Mouse (Mus musculus) forebrain, postnatal 0 days (tissue): ENCODE measurements around the gene Fam47e. TPM values are rescaled to one million over a fixed set of nuclear protein-coding genes. Genes with fewer than 3 reads are reported as not detected.

Source experiments
- ATAC-seq: fragments of 200-750 bp; cut with Nextera tagmentation; 2 replicates; pipeline ENCODE4 v1.8.0; 2017; ENCODE audit warnings: mild to moderate bottlenecking, moderate library complexity
- DNase-seq: peaks from one replicate; pipeline ENCODE4 v3.0.0-alpha.2; 2015
- H3K27ac ChIP-seq: fragments of 300-500 bp; sonication (generic); 2 replicates; pipeline ENCODE4 v1.5.1; 2014; ENCODE audit warnings: low read depth, mild to moderate bottlenecking, antibody characterized with exemption, low read length, moderate library complexity, mixed read lengths
- H3K27me3 ChIP-seq: fragments of 300-500 bp; sonication (generic); 2 replicates; pipeline ENCODE4 v1.6.1; 2014; ENCODE audit warnings: mild to moderate bottlenecking, low read length, mixed read lengths; ENCODE audit not compliant: insufficient read depth
- H3K36me3 ChIP-seq: fragments of 300-500 bp; sonication (generic); 2 replicates; pipeline ENCODE4 v1.6.1; 2014; ENCODE audit warnings: mild to moderate bottlenecking, moderate library complexity; ENCODE audit not compliant: insufficient read depth
- H3K4me1 ChIP-seq: fragments of 300-500 bp; sonication (generic); 2 replicates; pipeline ENCODE4 v1.6.1; 2014; ENCODE audit warnings: antibody characterized with exemption; ENCODE audit not compliant: insufficient read depth
- H3K4me2 ChIP-seq: fragments of 300-500 bp; sonication (generic); 2 replicates; pipeline ENCODE4 v1.6.1; 2014; ENCODE audit warnings: low read depth, mild to moderate bottlenecking, moderate library complexity
- H3K4me3 ChIP-seq: fragments of 300-500 bp; sonication (generic); 2 replicates; pipeline ENCODE4 v1.5.1; 2014; ENCODE audit warnings: low read depth, low read length, mixed read lengths
- H3K9ac ChIP-seq: fragments of 300-500 bp; sonication (generic); 2 replicates; pipeline ENCODE4 v1.6.1; 2014; ENCODE audit warnings: mild to moderate bottlenecking
- H3K9me3 ChIP-seq: fragments of 300-500 bp; sonication (generic); 2 replicates; pipeline ENCODE4 v1.6.1; 2016; ENCODE audit warnings: low read length
- CTCF ChIP-seq: sonication (generic); IDR thresholded peaks from 2 replicates; pipeline ENCODE4 v1.5.1; 2016; ENCODE audit warnings: antibody characterized with exemption, control low read depth, low read depth
- WGBS: fragments of 180-500 bp; shearing (Covaris S2); extraction: QIAGEN DNeasy Blood & Tissue Kit; methylation state at CpG from one replicate; pipeline ENCODE4 v1.1.7; 2014; 5-methylcytosine and 5-hydroxymethylcytosine counted together
- polyA plus RNA-seq: library from polyadenylated mRNA; unstranded; fragments of >200 nt; fragmentation: Nextera tagmentation; extraction: Ambion mirVana; gene quantifications from 2 replicates; pipeline ENCODE4 v1.2.1, GENCODE M21; 2015
- total RNA-seq: library from RNA; depleted of rRNA; stranded (reverse); fragments of >200 nt; gene quantifications from 2 replicates; pipeline ENCODE4 v1.2.3, GENCODE M21; 2014

Gene Fam47e
- total and polyA plus RNA-seq, 2 experiments from 2014 or later: 0.81 to 3.1 TPM

DNA sequence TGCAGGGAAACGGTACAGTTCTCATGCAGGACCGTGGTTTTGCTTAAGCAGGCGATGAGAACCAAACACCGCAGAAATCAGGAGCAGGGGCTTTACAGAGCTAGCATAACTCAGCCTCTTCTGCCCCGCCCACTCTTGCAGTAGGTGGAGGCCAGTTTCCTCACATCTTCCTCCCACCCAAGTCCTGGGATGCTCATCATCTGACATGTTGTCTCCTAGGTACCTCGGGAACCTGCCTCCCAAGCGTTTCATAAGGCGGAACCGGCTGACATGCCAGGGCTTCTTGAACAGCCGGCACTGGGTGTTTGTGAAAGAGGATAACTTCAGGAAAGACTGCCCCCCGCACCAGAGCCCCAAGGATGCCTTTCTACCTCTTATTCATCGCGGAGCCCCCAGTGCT is 7.1 kb downstream of the Fam47e start:
- no peak overlapping the region for H3K4me3 ChIP-seq
- H3K27me3 ChIP-seq: no peaks in the 10 kb centered on the region
- H3K4me2 ChIP-seq: no peak overlapping the region
- no peak for ATAC-seq
- TF ChIP-seq CTCF: no peak
- H3K36me3 ChIP-seq: no peaks in the 10 kb centered on the region
- H3K9me3 ChIP-seq: no peaks in the 10 kb centered on the region
- WGBS: 80% methylated on average over 13 of the region's 13 CpGs
- no peak overlapping the region for H3K9ac ChIP-seq
- no peak for DNase-seq
- H3K27ac ChIP-seq: no peak overlapping the region
- H3K4me1 ChIP-seq: no peaks in the 10 kb centered on the region

DNA sequence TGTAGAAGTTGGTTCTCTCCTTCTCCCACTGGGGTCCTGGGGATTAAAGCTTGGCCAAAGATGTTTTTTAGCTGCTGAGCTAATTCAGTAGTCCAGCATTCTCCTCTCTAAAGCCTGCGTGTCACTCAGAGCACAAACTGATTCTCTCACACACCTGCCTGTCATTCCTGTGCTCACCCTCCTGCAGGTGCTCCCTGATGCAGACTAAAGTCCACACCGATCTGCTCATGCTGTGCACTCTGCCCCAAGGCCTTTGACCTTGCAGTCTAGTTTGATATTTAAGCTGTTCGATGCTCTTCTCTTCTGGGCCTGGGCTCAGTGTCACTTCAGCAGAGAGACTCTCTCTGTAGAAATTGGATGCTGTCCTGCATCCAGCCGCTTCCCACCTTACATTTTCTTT is 16.4 kb downstream of the Fam47e start:
- Histone ChIP-seq H3K4me2 (no peak overlapping the region), H3K9me3 (no peaks in the 10 kb centered on the region), H3K9ac (no peak overlapping the region), H3K27me3 (no peaks in the 10 kb centered on the region), H3K4me1 (no peaks in the 10 kb centered on the region), H3K27ac (no peak overlapping the region), H3K36me3 (no peaks in the 10 kb centered on the region), H3K4me3 (no peak overlapping the region)
- WGBS: 87% methylated on average over 4 of the region's 4 CpGs
- TF ChIP-seq CTCF: no peak
- DNase-seq: no peak
- no peak for ATAC-seq

DNA sequence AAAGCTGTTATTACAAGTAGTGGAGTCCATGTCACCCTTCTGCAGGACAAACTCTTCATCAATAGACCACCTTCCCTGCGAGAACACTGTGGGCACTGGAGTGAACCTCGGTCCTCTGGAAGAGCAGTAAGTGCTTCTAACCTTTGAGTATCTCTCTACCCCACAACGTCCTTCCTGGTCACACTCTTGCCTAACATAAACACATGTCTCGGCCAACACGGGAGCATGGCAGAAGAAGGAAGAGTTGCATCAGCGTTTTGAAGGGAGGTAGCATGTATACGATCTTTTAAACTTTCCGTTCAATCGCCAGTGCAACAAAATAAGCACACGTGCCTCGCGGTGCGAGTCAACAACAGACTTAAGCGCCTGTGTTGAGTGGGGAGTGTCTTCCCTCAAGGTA is 24.7 kb downstream of the Fam47e start:
- 90% methylated on average over 14 of the region's 14 CpGs for WGBS
- Histone ChIP-seq H3K27me3 (no peaks in the 10 kb centered on the region), H3K9me3 (no peaks in the 10 kb centered on the region), H3K4me2 (no peak overlapping the region), H3K27ac (no peak overlapping the region), H3K4me1 (no peaks in the 10 kb centered on the region), H3K36me3 (no peaks in the 10 kb centered on the region), H3K9ac (no peak overlapping the region), H3K4me3 (no peak overlapping the region)
- DNase-seq (no peak), ATAC-seq (no peak)
- no peak for TF ChIP-seq CTCF

DNA sequence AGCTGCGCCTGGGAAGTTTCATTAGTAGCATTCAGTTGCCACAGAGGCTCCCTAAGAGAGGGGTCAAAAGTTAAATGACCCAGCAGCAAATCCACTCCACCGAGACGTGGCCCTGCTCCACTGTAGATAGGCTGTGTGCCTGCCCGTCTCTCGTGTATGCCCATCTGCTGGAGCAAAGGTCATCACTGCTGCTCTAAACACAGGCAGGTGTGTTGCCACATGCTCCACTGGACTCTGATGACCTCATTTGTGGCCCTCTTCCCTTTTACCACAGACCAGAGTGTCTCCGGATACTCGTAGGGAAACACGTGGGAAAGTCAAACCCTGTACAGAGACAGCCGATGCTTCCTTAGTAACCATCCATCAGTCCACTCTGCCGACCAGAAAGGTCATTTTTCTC is 31.1 kb downstream of the Fam47e start:
- WGBS: 80% methylated on average over 10 of the region's 10 CpGs
- TF ChIP-seq CTCF: no peak
- DNase-seq: no peak
- Histone ChIP-seq H3K9ac (no peak overlapping the region), H3K27me3 (no peaks in the 10 kb centered on the region), H3K27ac (no peak overlapping the region), H3K4me2 (no peak overlapping the region), H3K9me3 (no peaks in the 10 kb centered on the region), H3K36me3 (no peaks in the 10 kb centered on the region), H3K4me1 (no peaks in the 10 kb centered on the region), H3K4me3 (no peak overlapping the region)
- no peak for ATAC-seq

DNA sequence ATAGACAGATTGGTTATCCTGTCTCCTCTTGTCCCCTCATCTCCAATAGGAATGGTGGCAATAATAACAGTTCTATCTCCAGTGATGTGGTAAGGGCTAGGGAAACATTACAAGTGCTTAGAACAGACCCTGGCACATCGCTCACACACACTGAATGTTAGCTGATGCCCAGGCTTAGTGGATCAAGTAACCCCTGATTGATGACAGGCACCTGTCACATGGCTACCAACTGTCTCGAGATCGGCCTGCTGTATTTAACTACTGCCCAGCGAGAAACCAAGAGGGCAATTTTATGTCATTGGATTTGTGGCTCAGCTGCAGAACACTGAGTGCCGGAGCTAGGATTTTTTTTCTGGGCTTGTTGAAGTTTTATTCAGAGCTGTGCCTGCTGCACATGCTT is 40.2 kb downstream of the Fam47e start:
- no peaks in the 10 kb centered on the region for H3K27me3 ChIP-seq
- H3K4me1 ChIP-seq: no peaks in the 10 kb centered on the region
- no peak overlapping the region for H3K27ac ChIP-seq
- no peaks in the 10 kb centered on the region for H3K36me3 ChIP-seq
- DNase-seq: no peak
- H3K4me2 ChIP-seq: no peak overlapping the region
- no peak overlapping the region for H3K9ac ChIP-seq
- no peak for ATAC-seq
- H3K4me3 ChIP-seq: no peak overlapping the region
- no peaks in the 10 kb centered on the region for H3K9me3 ChIP-seq
- 88% methylated on average over 5 of the region's 5 CpGs for WGBS
- no peak for TF ChIP-seq CTCF

DNA sequence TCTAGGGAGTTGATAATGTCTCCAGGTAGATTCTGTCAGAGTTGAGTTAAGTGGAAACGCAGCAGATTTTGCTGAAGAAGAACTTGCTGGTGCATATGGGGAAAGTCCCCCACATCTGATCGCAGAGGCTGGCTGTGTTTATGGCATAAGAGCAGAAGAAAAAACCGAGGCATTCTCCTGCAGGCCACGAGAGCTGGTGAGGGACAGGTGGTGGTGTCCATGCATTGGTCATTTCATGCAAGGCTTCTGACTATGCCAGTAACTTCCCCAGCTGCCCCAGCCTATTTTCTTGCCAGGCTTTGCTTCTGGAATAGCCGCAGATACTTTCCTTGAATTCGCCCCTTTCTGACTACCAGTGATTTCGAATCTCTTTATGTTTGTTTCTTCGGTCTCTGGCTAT is 42.0 kb downstream of the Fam47e start:
- WGBS: 92% methylated on average over 8 of the region's 8 CpGs
- ATAC-seq: no peak

DNA sequence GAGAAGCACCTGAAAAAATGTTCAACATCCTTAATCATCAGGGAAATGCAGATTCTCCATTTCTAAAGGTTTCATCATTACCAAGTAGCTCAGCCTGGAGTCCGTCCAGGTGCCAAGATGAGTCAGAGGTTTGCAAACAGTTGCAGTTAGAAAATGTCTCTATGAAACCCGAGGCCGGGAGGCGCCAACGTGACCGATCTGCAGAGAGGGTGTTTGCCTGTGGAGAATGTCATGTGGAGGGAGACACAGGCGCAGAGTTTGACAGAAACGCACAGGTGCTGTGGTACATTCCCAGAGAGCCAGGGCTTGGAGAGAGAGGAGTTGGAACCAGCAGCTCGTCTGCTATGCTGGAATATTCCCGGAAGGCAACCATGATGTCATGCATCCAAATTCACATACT is 44.2 kb downstream of the Fam47e start:
- DNase-seq (no peak), ATAC-seq (no peak)
- Histone ChIP-seq H3K36me3 (no peaks in the 10 kb centered on the region), H3K4me3 (no peak overlapping the region), H3K27ac (no peak overlapping the region), H3K27me3 (no peaks in the 10 kb centered on the region), H3K9me3 (no peaks in the 10 kb centered on the region), H3K9ac (no peak overlapping the region), H3K4me1 (0 out of 2 replicates have a peak, but pooled peaks cover 3% of the 10 kb centered on the region), H3K4me2 (no peak overlapping the region)
- TF ChIP-seq CTCF: no peak
- 79% methylated on average over 10 of the region's 10 CpGs for WGBS

More for the DNA sequence above, 42.0 kb downstream of the Fam47e start:
- DNase-seq: no peak
- Histone ChIP-seq H3K4me1 (no peaks in the 10 kb centered on the region), H3K27me3 (no peaks in the 10 kb centered on the region), H3K9ac (no peak overlapping the region), H3K4me2 (no peak overlapping the region), H3K27ac (no peak overlapping the region), H3K4me3 (no peak overlapping the region), H3K9me3 (no peaks in the 10 kb centered on the region), H3K36me3 (no peaks in the 10 kb centered on the region)
- no peak for TF ChIP-seq CTCF
